Mouse (Mus musculus) layer of hippocampus, adult 9-10 months (tissue): Measurements from ENCODE around the gene Gm8138.
"Not testable (repeated sequence)": the region's sequence is repeated elsewhere in the genome, so short reads cannot be mapped to it uniquely, and the experiment has no call there.

Experiments
- DNase-seq: peaks from one replicate; pipeline ENCODE4 v3.0.0; 2022; ENCODE audit warnings: low spot score

Gene Gm8138

DNA sequence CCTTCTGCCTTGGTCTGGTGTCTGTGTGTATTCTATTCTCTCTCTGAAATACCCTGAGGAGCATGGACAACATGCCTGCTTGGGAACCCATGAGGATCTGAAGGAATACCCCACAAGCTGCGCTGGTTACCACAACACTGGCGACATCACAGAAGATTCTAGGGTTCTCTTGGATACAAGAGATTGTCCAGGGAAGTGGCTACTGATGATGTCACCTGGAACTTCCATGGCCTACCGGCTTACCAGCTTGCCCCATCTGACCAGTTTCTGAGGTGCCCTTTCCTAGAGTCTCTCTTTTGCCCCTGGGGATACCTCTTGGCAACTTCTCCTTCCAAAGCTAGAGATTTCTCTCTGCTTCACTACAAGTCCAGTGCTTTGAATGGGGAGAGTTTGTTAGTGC lies at the start of gene Gm8138:
TSS of gene Gm8138 (minus strand) at position 101 of the 400 bp plus-strand sequence.
- DNase-seq = not testable (repeated sequence)

DNA sequence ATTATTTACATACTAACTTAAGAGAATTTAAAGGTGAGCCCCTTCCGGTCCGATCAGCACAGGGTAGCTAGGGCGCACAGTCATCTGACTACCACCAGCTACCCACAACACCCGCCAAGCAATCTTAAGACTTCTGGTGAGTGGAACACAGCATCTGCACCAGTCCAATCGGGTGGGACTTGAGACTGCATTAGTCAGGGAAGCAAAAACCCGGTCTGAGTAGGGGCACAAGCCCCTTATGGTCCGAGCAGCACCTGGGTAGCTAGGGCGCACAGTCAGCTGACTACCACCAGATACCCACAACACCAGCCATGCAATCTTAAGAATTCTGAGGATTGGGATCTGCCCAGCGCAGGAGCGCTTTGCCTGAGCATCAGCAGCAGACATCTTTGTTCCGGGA lies 54.4 kb downstream of the Gm8138 start:
- not testable (repeated sequence) for DNase-seq
